In the genomic region with DNA sequence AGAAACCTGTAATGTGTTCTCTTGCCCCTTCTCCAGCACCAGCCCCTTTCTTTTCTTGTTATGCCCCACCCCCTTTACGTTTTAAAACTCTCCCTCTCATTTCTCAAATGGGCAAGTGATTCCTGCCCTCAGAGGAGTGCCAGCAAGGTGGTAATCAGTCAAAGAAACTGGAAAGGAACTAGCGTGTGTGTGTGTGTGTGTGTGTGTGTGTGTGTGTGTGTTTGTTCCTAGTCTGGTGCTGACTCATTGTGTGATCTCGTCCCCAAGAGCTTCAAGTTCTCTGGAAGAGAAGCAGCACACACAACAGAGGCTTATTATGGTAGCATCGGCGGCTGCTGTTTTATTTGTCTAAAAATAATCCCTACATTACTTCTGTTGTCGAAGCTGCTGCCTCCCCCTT, we compare ENCODE assay signal across 12 mouse cellular contexts.
DNase-seq lines count a peak whose midpoint lies in the region; ATAC-seq and TF ChIP-seq lines count a peak whose summit lies in the region.
"Had no signal": no experiment of that assay in that cellular context is flagged by ENCODE, and none has a peak within 500 bp of the region (broad histone marks: within the 10 kb centered on the region; RNA-seq: fewer than 3 reads in every experiment).

No protein-coding gene starts in this region.

- ATAC-seq in heart, embryonic 15.5 days (replicated peaks; ENCODE audit: insufficient number of reproducible peaks, insufficient read depth, low FRiP score, low read depth), result no peak
- ATAC-seq in megakaryocyte-erythroid progenitor cell, adult 5-6 weeks (replicated peaks; ENCODE audit: low FRiP score, low TSS enrichment, poor library complexity, severe bottlenecking), result peak; percentile 84
- ATAC-seq: forebrain, postnatal 0 days had no signal

- dilution Hi-C loops in CH12.LX (cut with MboI; ENCODE audit: extremely low pct_ligation_motif_present, extremely low pct_unique_long_range_greater_than_20kb, low sequenced_read_pairs), result no loop called here

- H3K9ac ChIP-seq in CH12.LX (ENCODE audit: insufficient read depth, low read depth), result peak overlapping the region; percentile 9; the same call in 1 of the 2 replicates
- no peak overlapping the region for H3K9ac ChIP-seq in heart, embryonic 15.5 days
- H3K9ac ChIP-seq: forebrain, postnatal 0 days; hindbrain, embryonic 12.5 days had no signal

- no peak for TF ChIP-seq POLR2A in CH12.LX (IDR thresholded peaks at IDR 0.05; ENCODE audit: low read depth, low read length)

- H3K4me2 ChIP-seq in CH12.LX (ENCODE audit: insufficient read depth, low read depth, poor library complexity, severe bottlenecking), result peak overlapping the region; percentile 93
- peak overlapping the region; percentile 38 for H3K4me2 ChIP-seq in heart, embryonic 15.5 days
- H3K4me2 ChIP-seq: hindbrain, embryonic 12.5 days had no signal

- no peak for TF ChIP-seq CTCF in CH12.LX (conservative IDR thresholded peaks at IDR 0.05 in 1 of 2, IDR thresholded peaks at IDR 0.05 in 1 of 2; ENCODE audit: low read depth in 2 of 2, low read length in 2 of 2)

- no peaks in the 10 kb centered on the region for H3K27me3 ChIP-seq in CH12.LX (replicated peaks)
- no peaks in the 10 kb centered on the region for H3K27me3 ChIP-seq in heart, embryonic 15.5 days
- H3K27me3 ChIP-seq: hindbrain, embryonic 12.5 days had no signal

- peak; percentile 21 for DNase-seq in layer of hippocampus, adult 11-12 months (ENCODE audit: low spot score)
- DNase-seq in layer of hippocampus, postnatal 25 days (ENCODE audit: extremely low spot score in 1 of 2, low spot score in 1 of 2), result no peak
- DNase-seq in CH12.LX (ENCODE audit: extremely low read depth), result peak; percentile 29
- no peak for DNase-seq in cerebellum, adult 18-20 months
- no peak for DNase-seq in c-Kit-positive CD71-positive TER-119-positive erythroid progenitor cells, embryonic 14.5 days (ENCODE audit: low spot score)
- DNase-seq in cerebellum, postnatal 10 days, result no peak
- DNase-seq: adrenal gland, postnatal 25 days; forebrain, postnatal 0 days; lung, postnatal 36 days had no signal

- WGBS in heart, embryonic 15.5 days, result 11% methylated on average over 6 of the region's 6 CpGs

- H3K4me3 ChIP-seq in CH12.LX (replicated peaks in 1 of 3; ENCODE audit: low read depth in 2 of 3, low read length in 2 of 3, poor library complexity in 1 of 3), result no peak overlapping the region
- H3K4me3 ChIP-seq in heart, embryonic 15.5 days, result 0 out of 2 replicates have a peak overlapping the region, but pooled peaks have one; percentile 5
- H3K4me3 ChIP-seq: hindbrain, embryonic 12.5 days had no signal

- no peak for TF ChIP-seq EP300 in CH12.LX (IDR thresholded peaks at IDR 0.05; ENCODE audit: low read length)

- no peak overlapping the region for H3K27ac ChIP-seq in CH12.LX (ENCODE audit: insufficient read depth, low read depth)
- H3K27ac ChIP-seq in heart, embryonic 15.5 days, result peak overlapping the region; percentile 35
- H3K27ac ChIP-seq: hindbrain, embryonic 12.5 days had no signal

- H3K36me3 ChIP-seq in CH12.LX (replicated peaks in 1 of 2; ENCODE audit: control insufficient read depth in 1 of 2, insufficient read depth in 1 of 2, low read length in 1 of 2), result no peaks in the 10 kb centered on the region
- H3K36me3 ChIP-seq in heart, embryonic 15.5 days, result no peaks in the 10 kb centered on the region
- H3K36me3 ChIP-seq: hindbrain, embryonic 12.5 days had no signal

- TF ChIP-seq RAD21 in CH12.LX (IDR thresholded peaks at IDR 0.05; ENCODE audit: low read depth, low read length), result no peak

- H3K9me3 ChIP-seq in CH12.LX (replicated peaks; ENCODE audit: low read length), result no peaks in the 10 kb centered on the region
- no peaks in the 10 kb centered on the region for H3K9me3 ChIP-seq in heart, embryonic 15.5 days (replicated peaks)
- H3K9me3 ChIP-seq: hindbrain, embryonic 12.5 days had no signal

- H3K79me2 ChIP-seq in CH12.LX (replicated peaks; ENCODE audit: control insufficient read depth, extremely low read depth, insufficient read depth, poor library complexity, severe bottlenecking), result no peaks in the 10 kb centered on the region

- in situ Hi-C loops in CH12.LX (cut with MboI; ENCODE audit: low pct_ligation_motif_present, low pct_unique_long_range_greater_than_20kb, low sequenced_read_pairs), result no loop called here

- H3K4me1 ChIP-seq in CH12.LX (ENCODE audit: control insufficient read depth in 1 of 2, insufficient read depth in 2 of 2), result peaks cover 0 to 25% of the 10 kb centered on the region in 2 experiments; a peak in 2 of 4 replicates
- peaks cover 9% of the 10 kb centered on the region for H3K4me1 ChIP-seq in heart, embryonic 15.5 days (replicated peaks)
- H3K4me1 ChIP-seq: hindbrain, embryonic 12.5 days had no signal

TF ChIP-seq in CH12.LX, 34 proteins besides CTCF, POLR2A, EP300 and RAD21:
- no peak for TF ChIP-seq E2F4 (IDR thresholded peaks at IDR 0.05; ENCODE audit: insufficient replicate concordance, low read depth, low read length)
- no peak for TF ChIP-seq SMC3 (IDR thresholded peaks at IDR 0.05; ENCODE audit: low read depth, low read length)
- TF ChIP-seq IRF4 (IDR thresholded peaks at IDR 0.05; ENCODE audit: low read depth, low read length), result peak; percentile 73

Comparison
In these comparisons a context has a peak if more than half of its experiments do, and no peak if none do; other contexts are left out.
1. DNase-seq: peak in layer of hippocampus, adult 11-12 months (single experiment) and CH12.LX (single experiment); none in layer of hippocampus, postnatal 25 days (0 of 2), cerebellum, adult 18-20 months (0 of 2), c-Kit-positive CD71-positive TER-119-positive erythroid progenitor cells, embryonic 14.5 days (single experiment) and cerebellum, postnatal 10 days (0 of 2).